Mouse (Mus musculus): ENCODE data around the gene Eif5a2.

- TF ChIP-seq GABPA (IDR thresholded peaks at IDR 0.05; ENCODE audit: low read depth, low read length) = no peak
- TF ChIP-seq USF1 (IDR thresholded peaks at IDR 0.05; ENCODE audit: low read depth, low read length) = no peak
- no peak for TF ChIP-seq POLR2A (IDR thresholded peaks at IDR 0.05; ENCODE audit: control insufficient read depth in 1 of 2, insufficient read depth in 1 of 2, low read depth in 1 of 2, low read length in 2 of 2, poor library complexity in 1 of 2)
- TF ChIP-seq TCF12 (IDR thresholded peaks at IDR 0.05; ENCODE audit: low read depth, low read length) = no peak
- TF ChIP-seq MXI1 (IDR thresholded peaks at IDR 0.05; ENCODE audit: low read depth, low read length) = no peak
- no peak for TF ChIP-seq RCOR1 (IDR thresholded peaks at IDR 0.05; ENCODE audit: low read depth, low read length)
- no peak for TF ChIP-seq CTCF (IDR thresholded peaks at IDR 0.05 in 2 of 3, conservative IDR thresholded peaks at IDR 0.05 in 1 of 3; ENCODE audit: control insufficient read depth in 1 of 3, insufficient read depth in 1 of 3, low read depth in 2 of 3, low read length in 3 of 3, poor library complexity in 1 of 3, severe bottlenecking in 1 of 3)
- no peak for TF ChIP-seq GATA1 (IDR thresholded peaks at IDR 0.05; ENCODE audit: low read depth, low read length)
- TF ChIP-seq TAL1 (IDR thresholded peaks at IDR 0.05; ENCODE audit: low read length) = no peak
- no peak for TF ChIP-seq ZNF384 (IDR thresholded peaks at IDR 0.05; ENCODE audit: low read depth, low read length)
- TF ChIP-seq TBP (IDR thresholded peaks at IDR 0.05; ENCODE audit: low read depth, low read length) = no peak
- no peak for TF ChIP-seq MAX (IDR thresholded peaks at IDR 0.05; ENCODE audit: low read length)
- TF ChIP-seq USF2 (IDR thresholded peaks at IDR 0.05; ENCODE audit: borderline replicate concordance in 1 of 2, insufficient read depth in 1 of 2, low read depth in 1 of 2, low read length in 2 of 2) = no peak
- TF ChIP-seq MYC (IDR thresholded peaks at IDR 0.05; ENCODE audit: low read depth, low read length) = no peak
These were observed 3.1 kb downstream of the Eif5a2 start for GRCm38 (mm10) chr3:28784176-28784575.
